Mouse (Mus musculus) lung, adult 18-20 months (tissue): Measurements from ENCODE around the gene Lpxn.

ENCODE experiments used
- DNase-seq, 2 experiments: peaks; one replicate each; pipeline ENCODE4 v3.0.0; 2022; ENCODE audit warnings: mixed read lengths in 2 of 2

Lpxn gene

GRCm38 (mm10) chr19:12795511-12796327 is at the start of gene Lpxn, which contains the start of gene Zfp91:
Gene Lpxn, plus strand, starts transcription at chr19:12796193.
Gene Zfp91, minus strand, starts transcription at chr19:12796126.
- DNase-seq: peak; percentile 98

- no peak for DNase-seq
Measured at GRCm38 (mm10) chr19:12756286-12756685, 39.7 kb upstream of the Lpxn start.

GRCm38 (mm10) chr19:12758936-12759478 is 37.0 kb upstream of the Lpxn start:
- no peak for DNase-seq

GRCm38 (mm10) chr19:12759656-12760055 is 36.3 kb upstream of the Lpxn start:
- peak in 1 of 2 experiments; percentile 10 for DNase-seq

GRCm38 (mm10) chr19:12762212-12763130 is 33.5 kb upstream of the Lpxn start:
- DNase-seq: peak in 1 of 2 experiments; percentile 9

- DNase-seq: no peak
Measured at GRCm38 (mm10) chr19:12765308-12765707, 30.7 kb upstream of the Lpxn start, which contains the start of gene Cntf. Gene Cntf, minus strand, starts transcription at chr19:12765632.

GRCm38 (mm10) chr19:12770888-12771287 is 25.1 kb upstream of the Lpxn start:
- peak in 1 of 2 experiments; percentile 51 for DNase-seq

GRCm38 (mm10) chr19:12780437-12780836 is 15.6 kb upstream of the Lpxn start:
- DNase-seq: no peak

GRCm38 (mm10) chr19:12786803-12787395 is 9.1 kb upstream of the Lpxn start:
- no peak for DNase-seq

- no peak for DNase-seq
Measured at GRCm38 (mm10) chr19:12787721-12788120, 8.3 kb upstream of the Lpxn start.

GRCm38 (mm10) chr19:12792374-12792773 is 3.6 kb upstream of the Lpxn start:
- no peak for DNase-seq

- peak; percentile 94 to 95 for DNase-seq
Measured at GRCm38 (mm10) chr19:12794056-12795044, 1.6 kb upstream of the Lpxn start.

GRCm38 (mm10) chr19:12795110-12795509 is 883 bp upstream of the Lpxn start:
- no peak for DNase-seq

- DNase-seq: peak; percentile 74
Measured at GRCm38 (mm10) chr19:12796328-12796931, 437 bp downstream of the Lpxn start.

- DNase-seq: peak in 1 of 2 experiments; percentile 25
Measured at GRCm38 (mm10) chr19:12797071-12797470, 1.1 kb downstream of the Lpxn start.

GRCm38 (mm10) chr19:12798404-12798803 is 2.4 kb downstream of the Lpxn start:
- DNase-seq: peak; percentile 11 to 15

- DNase-seq: no peak
Measured at GRCm38 (mm10) chr19:12799081-12799480, 3.1 kb downstream of the Lpxn start.

- no peak for DNase-seq
Measured at GRCm38 (mm10) chr19:12800621-12801020, 4.6 kb downstream of the Lpxn start.

GRCm38 (mm10) chr19:12801046-12801445 is 5.1 kb downstream of the Lpxn start:
- no peak for DNase-seq

GRCm38 (mm10) chr19:12802830-12803229 is 6.8 kb downstream of the Lpxn start:
- no peak for DNase-seq

GRCm38 (mm10) chr19:12804237-12804636 is 8.2 kb downstream of the Lpxn start:
- DNase-seq: no peak
